Mouse (Mus musculus) myocyte (in vitro differentiated cells): Measurements from ENCODE around the gene Crtc2. TPM values are rescaled to one million over a fixed set of nuclear protein-coding genes. Genes with fewer than 3 reads are reported as not detected.

Experiments used
- H3K27me3 ChIP-seq: one replicate; pipeline ENCODE4 v1.6.1; 2011; ENCODE audit not compliant: control insufficient read depth, insufficient read depth, insufficient read length
- H3K36me3 ChIP-seq: one replicate; pipeline ENCODE4 v1.6.1; 2011; ENCODE audit not compliant: control insufficient read depth, insufficient read depth
- H3K4me2 ChIP-seq: one replicate; pipeline ENCODE4 v1.6.1; 2011; ENCODE audit warnings: low read depth, control low read depth
- H3K4me3 ChIP-seq: one replicate; pipeline ENCODE4 v1.5.1; 2011; ENCODE audit warnings: mild to moderate bottlenecking, control low read depth, moderate library complexity
- H3K79me2 ChIP-seq: one replicate; pipeline ENCODE4 v1.6.1; 2011; ENCODE audit not compliant: control insufficient read depth, insufficient read depth
- H3ac ChIP-seq: one replicate; pipeline ENCODE4 v1.6.1; 2011; ENCODE audit not compliant: control insufficient read depth, insufficient read length
- CEBPB ChIP-seq: IDR thresholded peaks from 2 replicates; pipeline ENCODE4 v1.6.1; 2011; ENCODE audit warnings: mild to moderate bottlenecking, moderate library complexity; ENCODE audit not compliant: poor library complexity, insufficient read depth, severe bottlenecking
- E2F4 ChIP-seq: IDR thresholded peaks from one replicate; pipeline ENCODE4 v1.6.1; 2011; ENCODE audit warnings: mild to moderate bottlenecking, control low read depth, moderate library complexity; ENCODE audit not compliant: insufficient read depth
- MAX ChIP-seq: IDR thresholded peaks from one replicate; pipeline ENCODE4 v1.6.1; 2011; ENCODE audit warnings: low read depth, mild to moderate bottlenecking, control low read depth
- MYOD1 ChIP-seq, 3 experiments: IDR thresholded peaks; one replicate each; pipeline ENCODE4 v1.6.1; 2011; ENCODE audit warnings: control low read depth in 2 of 3, low read depth in 2 of 3, mild to moderate bottlenecking in 2 of 3, moderate library complexity in 1 of 3; ENCODE audit not compliant: insufficient read length in 2 of 3, control insufficient read depth in 1 of 3
- MYOG ChIP-seq, 3 experiments: IDR thresholded peaks; one replicate each; pipeline ENCODE4 v1.6.1; 2011; ENCODE audit warnings: control low read depth in 2 of 3, low read depth in 2 of 3, mild to moderate bottlenecking in 2 of 3; ENCODE audit not compliant: insufficient read length in 2 of 3, control insufficient read depth in 1 of 3, insufficient read depth in 1 of 3
- POLR2A ChIP-seq: IDR thresholded peaks from one replicate; pipeline ENCODE4 v1.6.1; 2011; ENCODE audit warnings: low read depth, mild to moderate bottlenecking, control low read depth, moderate library complexity; ENCODE audit not compliant: insufficient read length
- POLR2AphosphoS2 ChIP-seq: IDR thresholded peaks from one replicate; pipeline ENCODE4 v1.6.1; 2011; ENCODE audit warnings: low read depth, control low read depth; ENCODE audit not compliant: insufficient read length
- REST ChIP-seq: IDR thresholded peaks from one replicate; pipeline ENCODE4 v1.6.1; 2011; ENCODE audit warnings: mild to moderate bottlenecking, control low read depth, moderate library complexity; ENCODE audit not compliant: insufficient read depth, insufficient read length
- SRF ChIP-seq: IDR thresholded peaks from one replicate; pipeline ENCODE4 v1.6.1; 2011; ENCODE audit warnings: low read depth; ENCODE audit not compliant: control insufficient read depth, insufficient read length
- TCF12 ChIP-seq: IDR thresholded peaks from one replicate; pipeline ENCODE4 v1.6.1; 2011; ENCODE audit warnings: mild to moderate bottlenecking, control low read depth; ENCODE audit not compliant: poor library complexity, insufficient read depth, severe bottlenecking
- TCF3 ChIP-seq: IDR thresholded peaks from one replicate; pipeline ENCODE4 v1.6.1; 2011; ENCODE audit warnings: low read depth, control low read depth; ENCODE audit not compliant: insufficient read length
- USF1 ChIP-seq: IDR thresholded peaks from one replicate; pipeline ENCODE4 v1.6.1; 2011; ENCODE audit warnings: low read depth, mild to moderate bottlenecking, control low read depth, moderate library complexity
- polyA plus RNA-seq: library from polyadenylated mRNA; unstranded; fragments of >200 nt; fragmentation: generic; extraction: Trizol; gene quantifications from one replicate; pipeline ENCODE4 v1.2.1, GENCODE M21; 2012; ENCODE audit warnings: missing spikeins

Gene Crtc2
- polyA plus RNA-seq, 1 experiment, result 19.9 TPM

DNA sequence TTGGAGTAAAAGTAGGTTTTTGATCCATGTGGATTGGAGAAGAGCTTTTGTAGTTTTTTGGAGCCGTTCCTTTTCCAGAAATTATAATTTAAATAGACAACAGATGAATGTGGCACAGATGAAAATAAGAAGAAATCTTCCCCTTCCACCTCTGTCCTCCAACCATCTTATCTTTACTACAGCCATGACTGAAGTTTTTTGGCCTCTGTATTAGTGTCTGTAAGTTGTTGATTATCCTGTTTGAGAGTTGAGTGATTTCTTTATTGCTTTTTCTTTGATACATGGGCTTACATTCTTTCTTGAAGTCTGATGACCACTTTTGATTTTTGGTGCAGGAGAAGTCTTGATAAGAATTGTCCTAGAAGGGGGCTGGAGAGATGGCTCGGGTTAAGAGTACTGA lies 40.7 kb downstream of the Crtc2 start:
- TF ChIP-seq MYOG (IDR thresholded peaks at IDR 0.05; ENCODE audit: control insufficient read depth in 1 of 3, insufficient read depth in 1 of 3, insufficient read length in 2 of 3, low read depth in 2 of 3) (no peak), REST (no peak), POLR2AphosphoS2 (no peak), E2F4 (no peak), CEBPB (no peak), POLR2A (no peak), USF1 (no peak), TCF12 (no peak), TCF3 (no peak), SRF (no peak), MAX (no peak), MYOD1 (IDR thresholded peaks at IDR 0.05; ENCODE audit: control insufficient read depth in 1 of 3, insufficient read length in 2 of 3, low read depth in 2 of 3) (no peak)
- peaks cover 62% of the 10 kb centered on the region for H3K79me2 ChIP-seq
- peak overlapping the region; percentile 89 for H3K4me2 ChIP-seq
- H3ac ChIP-seq, result peak overlapping the region; percentile 77
- H3K27me3 ChIP-seq, result no peaks in the 10 kb centered on the region
- no peaks in the 10 kb centered on the region for H3K36me3 ChIP-seq
- peak overlapping the region; percentile 90 for H3K4me3 ChIP-seq

DNA sequence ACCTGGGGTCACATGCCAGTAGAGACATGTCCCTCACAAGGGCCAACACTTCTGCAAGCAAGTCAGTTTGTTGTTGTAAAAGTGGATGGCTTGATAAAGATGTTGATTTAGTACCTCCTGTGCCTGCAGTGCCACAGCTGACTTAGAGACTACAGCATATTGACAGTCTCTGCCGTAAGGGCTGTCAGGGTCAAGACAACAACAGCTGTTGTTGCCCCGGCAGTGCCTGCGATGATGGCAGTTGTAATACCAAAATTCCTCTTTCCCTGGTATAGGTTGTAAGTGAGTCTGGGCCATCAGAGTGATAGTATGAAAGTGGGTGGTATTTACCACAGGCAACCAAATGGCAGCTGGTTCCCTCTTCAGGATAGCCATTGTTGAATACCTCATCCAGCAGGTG lies 51.8 kb downstream of the Crtc2 start:
- Histone ChIP-seq H3K27me3 (no peaks in the 10 kb centered on the region), H3K79me2 (peaks cover 99% of the 10 kb centered on the region), H3ac (no peak overlapping the region), H3K4me2 (no peak overlapping the region), H3K36me3 (peaks cover 3% of the 10 kb centered on the region), H3K4me3 (no peak overlapping the region)
- TF ChIP-seq MYOD1 (IDR thresholded peaks at IDR 0.05; ENCODE audit: control insufficient read depth in 1 of 3, insufficient read length in 2 of 3, low read depth in 2 of 3) (peak in 2 of 3 experiments; percentile 88 to 89), TCF12 (no peak), TCF3 (peak; percentile 34), POLR2A (no peak), MYOG (IDR thresholded peaks at IDR 0.05; ENCODE audit: control insufficient read depth in 1 of 3, insufficient read depth in 1 of 3, insufficient read length in 2 of 3, low read depth in 2 of 3) (peak; percentile 6 to 88 (median 86))

DNA sequence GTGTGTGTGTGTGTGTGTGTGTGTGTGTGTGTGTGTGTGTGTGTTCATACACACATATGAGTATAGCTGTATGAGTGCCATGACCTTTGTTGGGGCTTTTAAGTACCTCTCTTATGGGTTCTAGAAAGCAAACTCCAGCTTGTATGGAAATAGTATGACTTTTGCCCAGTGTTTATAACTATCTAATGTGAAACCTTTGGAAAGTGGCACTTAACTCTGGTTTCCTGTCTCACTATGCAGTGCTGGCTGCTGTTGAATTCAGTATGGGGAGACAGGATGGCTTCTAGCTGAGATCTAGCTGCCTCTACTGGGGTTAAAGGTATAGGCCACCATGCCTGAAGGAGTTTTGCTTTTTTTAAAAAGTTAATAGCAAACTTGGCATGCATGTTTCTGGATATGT lies 55.6 kb downstream of the Crtc2 start:
- Histone ChIP-seq H3K27me3 (no peaks in the 10 kb centered on the region), H3K79me2 (peaks cover 99% of the 10 kb centered on the region), H3K4me2 (no peak overlapping the region), H3K36me3 (no peaks in the 10 kb centered on the region), H3ac (no peak overlapping the region), H3K4me3 (no peak overlapping the region)
- TF ChIP-seq CEBPB, result no peak
- no peak for TF ChIP-seq TCF12
- no peak for TF ChIP-seq TCF3
- no peak for TF ChIP-seq MAX
- TF ChIP-seq MYOD1 (IDR thresholded peaks at IDR 0.05; ENCODE audit: control insufficient read depth in 1 of 3, insufficient read length in 2 of 3, low read depth in 2 of 3), result no peak
- TF ChIP-seq POLR2AphosphoS2, result no peak
- no peak for TF ChIP-seq SRF
- TF ChIP-seq POLR2A, result no peak
- TF ChIP-seq REST, result no peak
- TF ChIP-seq USF1, result no peak
- TF ChIP-seq E2F4, result no peak
- TF ChIP-seq MYOG (IDR thresholded peaks at IDR 0.05; ENCODE audit: control insufficient read depth in 1 of 3, insufficient read depth in 1 of 3, insufficient read length in 2 of 3, low read depth in 2 of 3), result no peak

DNA sequence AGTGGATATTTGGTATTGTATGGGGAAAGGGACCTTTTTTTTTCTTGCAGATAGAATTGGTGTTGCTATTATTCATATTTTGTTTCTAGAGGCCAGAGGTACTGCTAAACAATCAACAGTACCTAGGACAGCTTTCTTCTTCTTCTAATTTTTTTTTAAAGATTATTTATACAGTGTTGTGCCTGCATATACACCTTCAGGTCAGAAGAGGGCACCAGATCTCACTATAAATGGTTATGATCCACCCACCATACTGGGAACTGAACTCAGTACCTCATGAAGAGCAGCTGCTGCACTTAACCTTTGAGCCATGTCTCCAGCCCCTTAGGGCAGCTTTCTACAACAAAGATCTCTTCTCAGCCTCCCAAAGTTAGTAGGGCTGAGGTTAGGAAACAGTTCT lies 59.4 kb downstream of the Crtc2 start:
- no peaks in the 10 kb centered on the region for H3K36me3 ChIP-seq
- H3K27me3 ChIP-seq, result no peaks in the 10 kb centered on the region
- no peak overlapping the region for H3K4me3 ChIP-seq
- no peak for TF ChIP-seq CEBPB
- TF ChIP-seq POLR2AphosphoS2, result no peak
- TF ChIP-seq MYOD1 (IDR thresholded peaks at IDR 0.05; ENCODE audit: control insufficient read depth in 1 of 3, insufficient read length in 2 of 3, low read depth in 2 of 3), result no peak
- peaks cover 98% of the 10 kb centered on the region for H3K79me2 ChIP-seq
- no peak overlapping the region for H3ac ChIP-seq
- no peak overlapping the region for H3K4me2 ChIP-seq

Other genes with a start within 250 kb of the Crtc2 start
- gene 4933434E20Rik, start 202.5 kb upstream of the Crtc2 start, polyA plus RNA-seq, result 83.8 TPM
- gene Ubap2l, start 201.5 kb upstream of the Crtc2 start, polyA plus RNA-seq, result 77.5 TPM
- gene Tpm3, start 181.5 kb upstream of the Crtc2 start, polyA plus RNA-seq, result 290 TPM
- gene Nup210l, start 150.0 kb upstream of the Crtc2 start, polyA plus RNA-seq, result 0.35 TPM
- 3,699 TPM for gene Rps27, start 40.5 kb upstream of the Crtc2 start, polyA plus RNA-seq
- gene Rab13, start 40.5 kb upstream of the Crtc2 start, polyA plus RNA-seq, result 28.1 TPM
- 39.9 TPM for gene Jtb, start 22.6 kb upstream of the Crtc2 start, polyA plus RNA-seq
- 0.22 TPM for gene Creb3l4, start 10.7 kb upstream of the Crtc2 start, polyA plus RNA-seq
- 111 TPM for gene Slc39a1, start 6.0 kb upstream of the Crtc2 start, polyA plus RNA-seq
- gene Dennd4b, start 11.0 kb downstream of the Crtc2 start, polyA plus RNA-seq, result 6.6 TPM
- gene Gatad2b, start 39.0 kb downstream of the Crtc2 start, polyA plus RNA-seq, result 14.7 TPM
- 3.4 TPM for gene Slc27a3, start 135.8 kb downstream of the Crtc2 start, polyA plus RNA-seq
- gene Ints3, start 179.5 kb downstream of the Crtc2 start, polyA plus RNA-seq, result 24.2 TPM
- gene Npr1, start 211.7 kb downstream of the Crtc2 start, polyA plus RNA-seq, result 0.22 TPM
- 50.4 TPM for gene Ilf2, start 222.0 kb downstream of the Crtc2 start, polyA plus RNA-seq
- 33.7 TPM for gene Snapin, start 236.9 kb downstream of the Crtc2 start, polyA plus RNA-seq